ENCODE assay signal across 18 mouse cellular contexts in the genomic region with DNA sequence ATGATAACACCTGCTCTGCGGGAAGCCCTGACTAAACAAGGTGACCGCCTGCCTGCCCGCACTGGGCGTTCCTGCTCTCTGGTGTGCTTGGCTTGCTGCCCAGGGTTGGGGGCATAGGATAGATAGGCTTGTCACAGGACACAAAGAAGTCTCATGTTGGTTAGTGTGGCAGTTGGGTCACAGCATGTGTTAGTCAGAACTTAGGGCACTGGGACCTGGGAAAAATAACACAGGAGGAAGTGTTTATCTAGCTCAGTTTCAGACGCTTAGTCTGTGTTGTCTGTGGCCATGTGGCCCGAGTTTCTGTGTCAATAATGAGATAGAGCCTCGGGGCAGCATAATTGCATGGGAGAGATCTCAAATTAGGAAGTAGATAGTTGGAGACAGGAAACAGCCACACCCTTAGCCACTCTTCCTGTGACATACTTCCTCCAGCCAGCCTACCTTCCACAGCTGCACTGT. TPM values are rescaled to one million over a fixed set of nuclear protein-coding genes. Genes with fewer than 3 reads are reported as not detected.
DNase-seq lines count a peak whose midpoint lies in the region; ATAC-seq and TF ChIP-seq lines count a peak whose summit lies in the region.
"Had no signal": no experiment of that assay in that cellular context is flagged by ENCODE, and none has a peak within 500 bp of the region (broad histone marks: within the 10 kb centered on the region; RNA-seq: fewer than 3 reads in every experiment).

No protein-coding gene starts in this region.

- no peak overlapping the region for H3K4me2 ChIP-seq in heart, postnatal 0 days (ENCODE audit: low read depth, low read length)
- H3K4me2 ChIP-seq in forebrain, embryonic 13.5 days = no peak overlapping the region
- H3K4me2 ChIP-seq: forebrain, embryonic 12.5 days; liver, embryonic 13.5 days; midbrain, embryonic 12.5 days had no signal

- no peak overlapping the region for H3K4me3 ChIP-seq in heart, postnatal 0 days (ENCODE audit: low read depth, low read length)
- H3K4me3 ChIP-seq in G1E (ENCODE audit: low read depth, low read length) = no peak overlapping the region
- H3K4me3 ChIP-seq in bone marrow macrophage, adult 2 months (ENCODE audit: insufficient read depth, low read length) = no peak overlapping the region
- H3K4me3 ChIP-seq in forebrain, embryonic 13.5 days = no peak overlapping the region
- H3K4me3 ChIP-seq: forebrain, embryonic 12.5 days; liver, embryonic 13.5 days; midbrain, embryonic 12.5 days had no signal

- intact Hi-C loops in heart, postnatal 25 days (cut with DNase I) = no loop called here

- TF ChIP-seq EP300 in heart, postnatal 0 days (IDR thresholded peaks at IDR 0.05; ENCODE audit: low read depth) = no peak

- no peaks in the 10 kb centered on the region for H3K9me3 ChIP-seq in heart, postnatal 0 days (replicated peaks; ENCODE audit: control insufficient read depth, low read length)
- no peaks in the 10 kb centered on the region for H3K9me3 ChIP-seq in G1E (replicated peaks)
- H3K9me3 ChIP-seq in forebrain, embryonic 13.5 days (replicated peaks) = no peaks in the 10 kb centered on the region
- H3K9me3 ChIP-seq: forebrain, embryonic 12.5 days; liver, embryonic 13.5 days; midbrain, embryonic 12.5 days had no signal

- peak; percentile 51; the same call in 1 of the 2 replicates for ATAC-seq in heart, postnatal 0 days (ENCODE audit: insufficient read depth, low read depth)
- ATAC-seq in G1E (ENCODE audit: extremely low read depth, insufficient number of reproducible peaks, low FRiP score, poor library complexity, severe bottlenecking) = peak; percentile 42; the same call in 1 of the 2 replicates
- ATAC-seq in megakaryocyte progenitor cell, adult 5-6 weeks (replicated peaks; ENCODE audit: poor library complexity) = peak; percentile 74
- ATAC-seq in forebrain, embryonic 13.5 days = no peak
- ATAC-seq: CD4-positive, CD25-positive, alpha-beta regulatory T cell, adult 4 months had no signal

- H3K4me1 ChIP-seq in heart, postnatal 0 days (ENCODE audit: control insufficient read depth, insufficient read depth) = no peaks in the 10 kb centered on the region
- H3K4me1 ChIP-seq in G1E (ENCODE audit: insufficient read depth, low read depth, low read length) = peaks cover 5% of the 10 kb centered on the region
- H3K4me1 ChIP-seq in bone marrow macrophage, adult 2 months (ENCODE audit: control insufficient read depth, insufficient read depth, low read length) = peaks cover 23% of the 10 kb centered on the region
- no peaks in the 10 kb centered on the region for H3K4me1 ChIP-seq in forebrain, embryonic 13.5 days
- H3K4me1 ChIP-seq: forebrain, embryonic 12.5 days; midbrain, embryonic 12.5 days had no signal

- H3K9ac ChIP-seq in heart, postnatal 0 days (replicated peaks; ENCODE audit: low read depth, low read length) = no peak overlapping the region
- H3K9ac ChIP-seq in forebrain, embryonic 13.5 days = no peak overlapping the region
- H3K9ac ChIP-seq: forebrain, embryonic 12.5 days; liver, embryonic 13.5 days; midbrain, embryonic 12.5 days had no signal

- peaks cover 46% of the 10 kb centered on the region; the same call in 1 of the 2 replicates for H3K36me3 ChIP-seq in heart, postnatal 0 days (replicated peaks; ENCODE audit: control insufficient read depth, insufficient read depth, low read length)
- peaks cover 93% of the 10 kb centered on the region for H3K36me3 ChIP-seq in G1E (replicated peaks)
- peaks cover 77% of the 10 kb centered on the region for H3K36me3 ChIP-seq in forebrain, embryonic 13.5 days (ENCODE audit: poor library complexity, severe bottlenecking)

- no peak for TF ChIP-seq POLR2A in bone marrow macrophage, adult 2 months (IDR thresholded peaks at IDR 0.05; ENCODE audit: borderline replicate concordance, low read depth, low read length)

- WGBS in heart, postnatal 0 days = 39% methylated on average over 7 of the region's 7 CpGs
- 88% methylated on average over 7 of the region's 7 CpGs for WGBS in forebrain, embryonic 13.5 days

- H3K27ac ChIP-seq in heart, postnatal 0 days (ENCODE audit: low read depth) = no peak overlapping the region
- H3K27ac ChIP-seq in bone marrow macrophage, adult 2 months (ENCODE audit: insufficient read depth, low read depth, low read length) = peak overlapping the region; percentile 61
- no peak overlapping the region for H3K27ac ChIP-seq in forebrain, embryonic 13.5 days
- H3K27ac ChIP-seq: forebrain, embryonic 12.5 days; liver, embryonic 13.5 days; midbrain, embryonic 12.5 days; stomach, postnatal 0 days had no signal

- no peak for DNase-seq in heart, postnatal 0 days (ENCODE audit: low spot score)
- no peak for DNase-seq in heart, postnatal 25 days (ENCODE audit: low spot score)
- no peak for DNase-seq in G1E (ENCODE audit: low spot score)
- DNase-seq in cerebellum, postnatal 14 days = no peak
- DNase-seq: adrenal gland, adult 2 months; cerebellum, adult 18-20 months; gastrocnemius, postnatal 14 days; kidney, adult 9 months; liver, embryonic 13.5 days; right cerebral cortex, postnatal 25 days; thymus, postnatal 14 days had no signal

- no peak for TF ChIP-seq CTCF in heart, postnatal 0 days (IDR thresholded peaks at IDR 0.05; ENCODE audit: low read depth)
- TF ChIP-seq CTCF in G1E (IDR thresholded peaks at IDR 0.05; ENCODE audit: low read depth, low read length) = no peak
- TF ChIP-seq CTCF in bone marrow macrophage, adult 2 months (IDR thresholded peaks at IDR 0.05; ENCODE audit: low read depth, low read length) = no peak

- no peaks in the 10 kb centered on the region for H3K27me3 ChIP-seq in heart, postnatal 0 days (ENCODE audit: control insufficient read depth, insufficient read depth, low read length)
- H3K27me3 ChIP-seq in G1E (ENCODE audit: insufficient read depth, low read length) = no peaks in the 10 kb centered on the region
- no peaks in the 10 kb centered on the region for H3K27me3 ChIP-seq in forebrain, embryonic 13.5 days
- H3K27me3 ChIP-seq: forebrain, embryonic 12.5 days; liver, embryonic 13.5 days; midbrain, embryonic 12.5 days had no signal

RNA-seq across cellular contexts. Expression of a gene that starts 22.6 kb away (rescaled TPM):
- 7.0 and 18.9 TPM in 2 replicates for total RNA-seq in heart, postnatal 0 days (2014; rRNA removed; ENCODE audit: low replicate concordance)
- 11.1 and 11.6 TPM in 2 replicates for polyA plus RNA-seq in heart, postnatal 0 days (2015; fragmentation: Nextera tagmentation; extraction: Ambion mirVana)
- 1 to 10 TPM; 7.7 to 7.9 TPM for total RNA-seq in heart, postnatal 25 days (2021)
- total RNA-seq in G1E (2014; fragmentation: Nextera tagmentation) (27.2 and 29.0 TPM in 2 replicates), G1E (2017) (26.3 and 26.7 TPM in 2 replicates)
- polyA plus RNA-seq in G1E (2012) = 6.5 and 6.7 TPM in 2 replicates
- 12.3 and 12.7 TPM in 2 replicates for polyA plus RNA-seq in bone marrow macrophage, adult 2 months (2012; ENCODE audit: insufficient read depth, insufficient read length, missing spikeins)
- total RNA-seq in megakaryocyte progenitor cell, adult 5-6 weeks (2015) = 15.3 and 17.0 TPM in 2 replicates
- 37.7 and 42.0 TPM in 2 replicates for total RNA-seq in megakaryocyte progenitor cell, adult 5-6 weeks (2017)
- 24.4 and 27.1 TPM in 2 replicates for polyA plus RNA-seq in forebrain, embryonic 13.5 days (2015; fragmentation: Nextera tagmentation; extraction: Ambion mirVana)

RNA-seq across cellular contexts. Expression of a gene that starts 22.7 kb away (rescaled TPM):
- 8.6 and 15.7 TPM in 2 replicates for total RNA-seq in heart, postnatal 0 days (2014; rRNA removed; ENCODE audit: low replicate concordance)
- 56.9 and 57.6 TPM in 2 replicates for polyA plus RNA-seq in heart, postnatal 0 days (2015; fragmentation: Nextera tagmentation; extraction: Ambion mirVana)
- total RNA-seq in heart, postnatal 25 days (2021) = 10 to 100 TPM; 39.2 to 43.9 TPM
- total RNA-seq in G1E (2014; fragmentation: Nextera tagmentation) = 112 and 123 TPM in 2 replicates
- total RNA-seq in G1E (2017) = 76.1 and 91.8 TPM in 2 replicates
- polyA plus RNA-seq in G1E (2012) = 18.9 and 28.1 TPM in 2 replicates
- 87.1 and 111 TPM in 2 replicates for polyA plus RNA-seq in bone marrow macrophage, adult 2 months (2012; ENCODE audit: insufficient read depth, insufficient read length, missing spikeins)
- total RNA-seq in megakaryocyte progenitor cell, adult 5-6 weeks (2015) = 48.9 and 54.6 TPM in 2 replicates
- 91.9 and 103 TPM in 2 replicates for total RNA-seq in megakaryocyte progenitor cell, adult 5-6 weeks (2017)
- 65.4 and 67.7 TPM in 2 replicates for polyA plus RNA-seq in forebrain, embryonic 13.5 days (2015; fragmentation: Nextera tagmentation; extraction: Ambion mirVana)
